Mouse (Mus musculus) c-Kit-positive CD71-negative TER-119-negative erythroid progenitor cells, embryonic 14.5 days (primary cell): ENCODE data around the gene Olfr368.
A peak's percentile ranks its signal among the peaks of the same experiment; 100 is the strongest.

Source experiments
- DNase-seq: peaks from one replicate; pipeline ENCODE4 v3.0.0-alpha.2; 2013; ENCODE audit warnings: low read depth

The Olfr368 gene

GRCm38 (mm10) chr2:37326215-37326614, at the start of gene Olfr368:
Gene Olfr368 (plus strand): TSS chr2:37326515.
- DNase-seq, result no peak

DNA sequence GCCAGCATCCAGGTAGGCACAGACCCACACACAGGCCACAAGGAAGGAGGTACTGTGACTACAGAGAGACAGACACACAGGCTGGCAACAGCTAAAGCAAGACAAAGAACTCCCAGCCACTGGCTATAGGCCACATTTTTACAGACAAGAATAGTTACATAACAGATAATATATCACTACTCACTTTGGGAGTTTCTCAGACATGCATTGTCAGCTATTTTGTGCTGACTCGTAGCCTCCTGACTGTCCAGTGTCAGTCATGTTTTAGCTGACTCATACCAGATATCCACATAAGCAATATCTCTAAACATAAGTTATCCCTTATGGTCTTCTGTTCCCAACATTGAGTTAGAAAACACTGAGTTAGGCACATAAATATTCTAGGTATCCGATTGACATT, 7.0 kb downstream of the Olfr368 start:
- DNase-seq, result no peak

GRCm38 (mm10) chr2:37338497-37339187, 12.3 kb downstream of the Olfr368 start:
- peak; percentile 16 for DNase-seq

DNA sequence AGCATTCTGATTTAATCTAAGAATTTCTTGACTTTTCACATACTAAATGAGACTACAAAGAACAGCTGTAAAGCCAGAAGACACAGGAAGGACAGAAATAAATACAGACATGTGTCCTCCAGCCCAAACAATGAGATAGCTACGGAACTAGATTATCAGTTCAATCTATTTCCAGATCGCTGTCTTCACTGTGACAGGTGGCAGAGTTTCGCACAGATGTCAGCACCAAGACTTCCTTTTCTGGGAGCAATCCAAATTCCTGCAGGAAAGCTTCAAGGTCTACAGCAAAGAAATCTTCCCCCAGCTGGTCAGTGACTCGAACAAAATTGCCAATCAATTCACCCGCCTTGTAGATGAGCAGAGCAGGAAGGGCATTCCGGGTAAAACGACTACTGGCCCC, 25.4 kb downstream of the Olfr368 start:
- no peak for DNase-seq

GRCm38 (mm10) chr2:37355571-37355970, 29.3 kb downstream of the Olfr368 start:
- DNase-seq, result no peak

- DNase-seq, result peak; percentile 98
Measured at GRCm38 (mm10) chr2:37358633-37359540, 32.6 kb downstream of the Olfr368 start, which contains the start of gene Pdcl. Gene Pdcl (minus strand): TSS chr2:37359332.

DNA sequence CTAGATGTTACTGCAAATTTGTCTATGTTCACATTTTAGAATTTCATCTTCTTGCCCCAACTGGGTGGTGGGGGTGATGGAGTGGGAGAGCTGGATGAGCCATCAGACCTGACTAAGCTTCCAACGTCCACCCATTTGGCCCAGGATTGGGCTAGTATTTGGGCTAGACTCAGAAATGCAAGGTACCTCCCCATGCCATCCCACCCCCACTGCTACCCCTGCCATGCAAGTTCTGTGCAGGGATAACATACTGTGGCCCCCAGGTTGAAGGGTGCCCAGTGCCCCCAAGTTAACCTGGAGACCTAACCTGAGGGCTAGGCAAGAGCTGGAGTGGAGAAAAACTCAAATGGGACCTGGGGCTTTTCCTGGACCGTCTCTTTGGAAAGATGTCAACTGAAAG, 33.6 kb downstream of the Olfr368 start:
- DNase-seq, result no peak

- DNase-seq, result no peak
Measured at GRCm38 (mm10) chr2:37370651-37371050, 44.3 kb downstream of the Olfr368 start.

DNA sequence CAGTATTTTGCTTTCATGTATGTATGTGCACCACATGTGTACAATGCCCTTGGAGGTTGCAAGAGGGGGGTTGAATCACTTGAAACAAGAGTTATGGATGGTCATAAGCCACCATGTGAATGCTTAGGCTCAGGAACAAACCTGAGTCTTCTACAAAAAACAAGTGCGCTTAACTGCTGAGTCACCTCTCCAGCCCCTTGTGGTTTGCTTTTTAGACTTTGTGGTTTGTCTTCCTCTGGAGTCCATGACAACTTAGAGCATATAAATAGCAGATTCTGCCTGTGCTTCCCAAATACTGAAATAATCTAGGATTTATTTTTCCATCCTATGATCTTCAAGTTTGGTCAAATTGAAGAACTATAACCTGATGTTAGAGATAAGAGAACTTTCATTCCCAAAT, 49.7 kb downstream of the Olfr368 start:
- peak; percentile 54 for DNase-seq

DNA sequence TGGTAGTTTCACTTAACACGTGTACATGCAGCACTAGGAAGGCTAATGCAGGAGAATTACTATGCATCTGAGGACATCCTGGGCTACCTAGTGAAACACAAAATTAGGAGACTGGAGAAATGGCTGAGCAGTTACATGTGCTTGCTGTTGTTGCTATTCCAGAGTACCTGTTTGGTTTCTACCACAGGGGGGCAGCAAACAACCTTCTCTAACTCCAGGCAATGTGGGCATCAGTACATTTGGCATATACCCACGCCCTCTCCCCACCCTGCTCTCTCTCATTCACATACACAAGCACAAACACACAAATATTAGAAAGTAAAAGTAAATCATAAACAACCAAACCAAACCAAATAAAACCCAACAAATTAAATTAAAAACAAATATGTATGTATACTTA, 53.9 kb downstream of the Olfr368 start:
- DNase-seq, result peak; percentile 65
